Mouse (Mus musculus): ENCODE data around the gene Art1.

Art1 gene

GRCm38 (mm10) chr7:102108206-102108605 is 6.7 kb downstream of the Art1 start:
- DNase-seq (ENCODE audit: low read depth in 1 of 2, low spot score in 2 of 2): no peak

GRCm38 (mm10) chr7:102109171-102109570 is 7.6 kb downstream of the Art1 start, which contains the start of gene Art5:
Gene Art5 (minus strand): TSS chr7:102109489.
- no peak for DNase-seq (ENCODE audit: low read depth in 1 of 2, low spot score in 2 of 2)

- DNase-seq (ENCODE audit: low read depth in 1 of 2, low spot score in 2 of 2): no peak
Observed at GRCm38 (mm10) chr7:102109746-102110145, 8.2 kb downstream of the Art1 start.

- DNase-seq (ENCODE audit: low read depth in 1 of 2, low spot score in 2 of 2): no peak
Observed at GRCm38 (mm10) chr7:102113151-102113729, 11.7 kb downstream of the Art1 start.

GRCm38 (mm10) chr7:102116579-102117331 is 15.2 kb downstream of the Art1 start, which contains the start of gene Chrna10:
Gene Chrna10 (minus strand): TSS chr7:102116828.
- no peak for DNase-seq (ENCODE audit: low read depth in 1 of 2, low spot score in 2 of 2)

- DNase-seq (ENCODE audit: low read depth in 1 of 2, low spot score in 2 of 2): no peak
Observed at GRCm38 (mm10) chr7:102117382-102117781, 15.8 kb downstream of the Art1 start.

GRCm38 (mm10) chr7:102120326-102120725 is 18.8 kb downstream of the Art1 start:
- no peak for DNase-seq (ENCODE audit: low read depth in 1 of 2, low spot score in 2 of 2)

GRCm38 (mm10) chr7:102132395-102132794 is 30.9 kb downstream of the Art1 start:
- no peak for DNase-seq (ENCODE audit: low read depth in 1 of 2, low spot score in 2 of 2)

GRCm38 (mm10) chr7:102137464-102137863 is 35.9 kb downstream of the Art1 start:
- no peak for DNase-seq (ENCODE audit: low read depth in 1 of 2, low spot score in 2 of 2)

- no peak for DNase-seq (ENCODE audit: low read depth in 1 of 2, low spot score in 2 of 2)
Observed at GRCm38 (mm10) chr7:102137898-102138297, 36.4 kb downstream of the Art1 start.

- no peak for DNase-seq (ENCODE audit: low read depth in 1 of 2, low spot score in 2 of 2)
Observed at GRCm38 (mm10) chr7:102153691-102154090, 52.1 kb downstream of the Art1 start.
